Mouse (Mus musculus) ES-Bruce4 (cell line): Measurements from ENCODE around the gene Harbi1. TPM values are rescaled to one million over a fixed set of nuclear protein-coding genes. Genes with fewer than 3 reads are reported as not detected.

Experiments
- H3K27ac ChIP-seq: 2 replicates; pipeline ENCODE4 v1.5.1; 2012; ENCODE audit warnings: low read length, inconsistent platforms; ENCODE audit not compliant: insufficient read depth
- H3K27me3 ChIP-seq: 2 replicates; pipeline ENCODE4 v1.6.1; 2012; ENCODE audit warnings: mild to moderate bottlenecking, low read length, inconsistent platforms; ENCODE audit not compliant: control insufficient read depth, poor library complexity, insufficient read depth, severe bottlenecking
- H3K36me3 ChIP-seq: 2 replicates; pipeline ENCODE4 v1.6.1; 2012; ENCODE audit warnings: inconsistent platforms, mild to moderate bottlenecking, low read length, moderate library complexity; ENCODE audit not compliant: control insufficient read depth, poor library complexity, insufficient read depth, severe bottlenecking
- H3K4me1 ChIP-seq: one replicate; pipeline ENCODE4 v1.8.1; 2011; ENCODE audit warnings: low read length; ENCODE audit not compliant: control insufficient read depth, insufficient read depth
- H3K4me3 ChIP-seq: 2 replicates; pipeline ENCODE4 v1.5.1; 2011; ENCODE audit warnings: low read depth, mild to moderate bottlenecking, low read length
- H3K9ac ChIP-seq: 2 replicates; pipeline ENCODE4 v1.6.1; 2012; ENCODE audit warnings: low read depth, mild to moderate bottlenecking, inconsistent platforms; ENCODE audit not compliant: poor library complexity, severe bottlenecking
- H3K9me3 ChIP-seq: replicated peaks from 2 replicates; pipeline ENCODE4 v1.6.1; 2012; ENCODE audit warnings: mild to moderate bottlenecking, low read length, inconsistent platforms; ENCODE audit not compliant: control insufficient read depth, poor library complexity, insufficient read depth, severe bottlenecking
- CTCF ChIP-seq: IDR thresholded peaks from one replicate; pipeline ENCODE4 v1.8.1; 2011; ENCODE audit warnings: low read depth, low read length
- EP300 ChIP-seq: IDR thresholded peaks from 2 replicates; pipeline ENCODE4 v1.6.1; 2011; ENCODE audit warnings: low read depth, low read length; ENCODE audit not compliant: insufficient read depth
- POLR2A ChIP-seq: IDR thresholded peaks from one replicate; pipeline ENCODE4 v1.8.1; 2011; ENCODE audit warnings: low read length; ENCODE audit not compliant: insufficient read depth
- polyA plus RNA-seq: library from polyadenylated mRNA; stranded (reverse); fragments of >200 nt; gene quantifications from 2 replicates; pipeline ENCODE4 v1.2.4, GENCODE M21; 2011; ENCODE audit warnings: low read depth; ENCODE audit not compliant: missing spikeins, insufficient read depth, insufficient read length

The Harbi1 gene
- polyA plus RNA-seq, 1 experiment: 22.4 TPM

DNA sequence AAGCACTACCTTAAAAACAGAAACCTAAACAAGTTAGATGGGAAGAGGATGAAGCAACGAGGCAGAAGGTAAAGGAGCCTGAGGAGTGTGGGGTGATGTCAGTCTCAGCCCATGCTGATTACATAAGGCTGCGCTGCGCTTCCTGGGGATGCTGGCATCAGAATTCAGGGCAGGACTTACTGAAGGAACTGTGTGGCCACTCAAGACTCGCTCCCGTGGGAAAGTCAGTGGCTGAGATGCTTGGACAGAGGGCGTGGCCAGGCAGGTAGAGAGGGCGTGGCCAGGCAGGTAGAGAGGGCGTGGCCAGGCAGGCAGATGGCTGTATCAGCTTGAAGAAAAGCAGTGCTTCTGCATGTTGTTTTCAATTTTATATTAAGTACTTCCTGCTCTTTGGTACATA is 26.7 kb upstream of the Harbi1 start:
- no peaks in the 10 kb centered on the region for H3K4me1 ChIP-seq
- H3K9ac ChIP-seq: no peak overlapping the region
- no peaks in the 10 kb centered on the region for H3K9me3 ChIP-seq
- H3K27me3 ChIP-seq: no peaks in the 10 kb centered on the region
- H3K27ac ChIP-seq: no peak overlapping the region
- H3K36me3 ChIP-seq: peaks cover 36% of the 10 kb centered on the region
- TF ChIP-seq POLR2A: no peak
- TF ChIP-seq EP300: no peak
- no peak for TF ChIP-seq CTCF
- H3K4me3 ChIP-seq: no peak overlapping the region

DNA sequence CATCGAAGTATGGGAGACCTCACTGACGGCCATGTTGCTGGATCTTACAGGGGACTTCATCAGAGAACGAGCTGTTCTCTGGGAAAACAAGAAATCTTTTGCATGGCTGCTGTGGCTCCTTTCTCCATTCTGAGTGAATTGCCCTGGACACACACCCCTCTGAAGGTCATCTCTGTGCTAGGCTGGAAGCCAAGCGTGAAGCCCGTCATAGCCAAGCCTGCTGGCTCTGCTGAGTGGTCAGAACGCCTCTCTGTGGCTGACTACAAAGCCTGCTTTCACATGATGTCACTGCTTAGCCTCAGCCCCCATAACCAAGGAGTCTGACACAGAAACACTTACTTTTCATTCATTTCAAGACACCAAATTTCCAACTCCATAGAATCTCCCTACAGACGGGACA is 21.2 kb upstream of the Harbi1 start:
- Histone ChIP-seq H3K4me1 (no peaks in the 10 kb centered on the region), H3K9me3 (no peaks in the 10 kb centered on the region), H3K36me3 (peaks cover 41% of the 10 kb centered on the region), H3K27ac (no peak overlapping the region), H3K4me3 (no peak overlapping the region), H3K9ac (no peak overlapping the region), H3K27me3 (no peaks in the 10 kb centered on the region)
- no peak for TF ChIP-seq POLR2A
- TF ChIP-seq CTCF: no peak
- TF ChIP-seq EP300: no peak

DNA sequence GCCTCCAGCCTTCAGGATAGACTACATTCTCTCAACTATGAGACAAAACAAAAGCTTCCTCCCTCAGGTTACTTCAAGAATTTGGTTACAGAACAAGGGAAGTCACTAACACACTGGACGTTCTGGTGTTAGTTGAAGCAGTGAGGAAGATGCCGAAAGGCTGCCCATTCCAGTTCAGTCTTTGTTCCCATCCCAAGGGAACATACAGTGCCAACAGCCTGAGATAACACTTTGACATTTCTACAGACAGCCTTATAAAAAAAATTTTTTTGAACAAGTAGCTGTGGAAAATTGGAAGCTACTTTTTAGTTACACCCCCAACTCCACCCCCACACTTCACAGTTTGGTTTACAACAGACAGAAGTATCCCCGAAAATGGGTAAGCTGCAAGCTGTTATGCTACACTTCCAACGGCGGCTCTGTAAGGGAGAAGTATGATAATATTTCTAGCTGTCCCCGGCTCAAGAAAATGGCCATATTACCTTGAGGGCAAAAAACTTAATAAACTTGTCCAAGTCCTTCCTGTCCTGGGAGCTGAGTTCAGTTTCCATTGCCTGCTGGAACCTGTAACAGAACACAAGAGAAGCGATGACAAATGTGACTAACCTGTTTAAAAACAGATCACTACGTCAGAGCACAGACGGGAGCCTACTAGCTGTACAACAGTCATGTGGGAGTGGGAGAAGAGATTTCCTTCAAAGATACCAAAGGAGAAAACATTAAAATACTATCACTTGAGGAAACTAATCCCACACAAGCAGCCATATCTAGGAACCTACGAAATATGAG is 15.0 kb upstream of the Harbi1 start:
- H3K4me1 ChIP-seq: no peaks in the 10 kb centered on the region
- H3K9me3 ChIP-seq: no peaks in the 10 kb centered on the region
- TF ChIP-seq EP300 (no peak), POLR2A (no peak), CTCF (no peak)
- peaks cover 23% of the 10 kb centered on the region for H3K36me3 ChIP-seq
- no peak overlapping the region for H3K9ac ChIP-seq
- no peaks in the 10 kb centered on the region for H3K27me3 ChIP-seq
- no peak overlapping the region for H3K27ac ChIP-seq
- H3K4me3 ChIP-seq: no peak overlapping the region

DNA sequence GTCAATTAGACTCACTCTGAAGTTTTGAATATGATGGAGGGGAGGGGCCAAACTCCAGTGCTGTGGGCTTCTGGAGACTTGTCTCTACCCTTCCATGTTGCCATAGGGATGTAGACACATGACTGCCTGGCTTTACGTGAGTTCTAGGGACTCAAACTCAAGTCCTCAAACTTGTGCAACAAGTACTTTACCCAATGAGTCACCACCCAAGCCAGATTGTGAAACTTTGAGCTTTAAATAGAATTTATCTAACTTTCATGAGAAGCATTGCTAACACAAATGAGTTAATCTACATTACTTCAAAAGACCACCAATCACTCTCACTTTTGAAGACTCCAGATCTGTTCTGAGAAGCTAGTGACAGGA is 14.4 kb upstream of the Harbi1 start:
- H3K27ac ChIP-seq: no peak overlapping the region
- no peaks in the 10 kb centered on the region for H3K27me3 ChIP-seq
- peaks cover 22% of the 10 kb centered on the region for H3K36me3 ChIP-seq
- TF ChIP-seq POLR2A (no peak), CTCF (no peak), EP300 (no peak)
- H3K9me3 ChIP-seq: no peaks in the 10 kb centered on the region
- H3K4me1 ChIP-seq: no peaks in the 10 kb centered on the region
- H3K4me3 ChIP-seq: no peak overlapping the region
- no peak overlapping the region for H3K9ac ChIP-seq

DNA sequence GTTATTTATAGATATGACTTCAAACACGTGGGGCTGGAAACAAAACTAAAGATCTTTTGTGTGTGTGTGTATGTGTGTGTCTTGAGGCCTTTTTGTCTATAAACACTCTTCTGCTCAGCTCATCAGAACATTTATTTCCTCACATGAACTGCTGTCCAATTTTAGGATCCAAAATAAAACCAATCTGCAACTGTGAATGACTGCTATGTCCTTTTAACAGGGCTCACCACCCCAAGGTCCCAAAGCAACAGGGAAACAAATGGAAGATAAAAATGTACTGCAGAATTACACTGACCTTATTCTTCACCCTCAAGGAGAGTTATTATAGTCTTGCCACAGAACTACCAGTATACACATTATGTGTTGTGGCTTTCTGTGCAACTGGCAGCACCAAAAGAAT is 11.4 kb upstream of the Harbi1 start:
- H3K27me3 ChIP-seq: no peaks in the 10 kb centered on the region
- no peaks in the 10 kb centered on the region for H3K9me3 ChIP-seq
- H3K27ac ChIP-seq: no peak overlapping the region
- H3K4me1 ChIP-seq: no peaks in the 10 kb centered on the region
- no peak overlapping the region for H3K9ac ChIP-seq
- TF ChIP-seq EP300: no peak
- TF ChIP-seq CTCF: no peak
- no peak for TF ChIP-seq POLR2A
- no peak overlapping the region for H3K4me3 ChIP-seq
- peaks cover 13% of the 10 kb centered on the region for H3K36me3 ChIP-seq

DNA sequence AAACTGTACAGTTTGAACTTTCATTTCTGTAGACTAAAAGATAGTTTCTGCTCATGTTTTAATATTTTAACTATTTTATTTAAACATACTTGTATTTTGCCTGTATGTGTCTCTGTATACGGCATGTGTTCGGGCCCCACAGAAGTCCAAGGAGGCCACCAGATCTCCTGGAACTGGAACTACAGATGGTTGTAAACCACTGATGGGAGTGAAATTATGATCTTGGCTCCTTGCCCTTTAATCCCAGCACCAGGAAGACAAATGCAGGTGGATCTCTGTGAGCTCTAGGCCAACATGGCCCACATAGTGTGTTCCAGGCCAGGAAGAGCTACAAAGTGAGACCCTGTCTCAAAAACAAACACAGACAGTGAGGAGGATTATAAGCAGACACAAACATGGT is 9.3 kb upstream of the Harbi1 start:
- H3K4me1 ChIP-seq: no peaks in the 10 kb centered on the region
- no peak overlapping the region for H3K4me3 ChIP-seq
- H3K9ac ChIP-seq: no peak overlapping the region
- H3K36me3 ChIP-seq: peaks cover 2% of the 10 kb centered on the region
- no peaks in the 10 kb centered on the region for H3K9me3 ChIP-seq
- no peaks in the 10 kb centered on the region for H3K27me3 ChIP-seq
- no peak overlapping the region for H3K27ac ChIP-seq
- no peak for TF ChIP-seq EP300
- no peak for TF ChIP-seq POLR2A
- TF ChIP-seq CTCF: no peak
